ENCODE assay signal across 14 mouse cellular contexts in the genomic region with DNA sequence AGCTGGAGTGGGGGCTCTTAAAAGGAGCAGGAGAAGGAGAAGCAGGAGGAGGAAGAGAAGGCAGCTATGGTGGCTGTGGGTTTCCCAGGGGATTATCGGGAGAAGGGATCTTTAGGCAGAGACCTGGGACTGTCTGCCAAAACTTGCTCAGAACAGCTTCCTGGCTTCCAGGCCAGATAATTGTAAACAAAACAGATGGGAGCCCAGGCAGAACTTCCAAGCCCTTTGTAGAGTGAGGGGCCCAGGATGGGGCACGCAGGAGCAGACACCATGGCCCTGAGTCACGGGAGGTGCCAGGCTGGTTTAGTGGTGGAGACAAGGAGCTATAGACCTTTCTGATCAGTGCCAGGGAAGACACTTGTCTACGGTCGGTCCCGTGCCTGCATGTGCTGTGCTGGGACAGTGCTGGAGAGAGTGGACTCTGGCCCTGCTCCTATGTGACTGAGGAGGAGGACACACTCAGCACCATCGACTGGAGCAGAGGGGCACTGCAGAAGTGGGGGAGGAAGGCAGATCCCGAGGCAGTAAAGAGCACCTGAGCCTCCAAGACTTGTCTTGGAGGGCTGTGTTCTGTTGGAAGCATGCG. TPM values are rescaled to one million over a fixed set of nuclear protein-coding genes. Genes with fewer than 3 reads are reported as not detected.
DNase-seq lines count a peak whose midpoint lies in the region; ATAC-seq lines count a peak whose summit lies in the region.
"Had no signal": no experiment of that assay in that cellular context is flagged by ENCODE, and none has a peak within 500 bp of the region (broad histone marks: within the 10 kb centered on the region; RNA-seq: fewer than 3 reads in every experiment).

No protein-coding gene starts in this region.

- H3K4me2 ChIP-seq in forebrain, embryonic 14.5 days (ENCODE audit: low read length), result no peak overlapping the region
- no peak overlapping the region for H3K4me2 ChIP-seq in forebrain, embryonic 11.5 days (ENCODE audit: low read depth, low read length, severe bottlenecking)
- no peak overlapping the region for H3K4me2 ChIP-seq in liver, embryonic 16.5 days (ENCODE audit: low read depth, low read length)
- no peak overlapping the region for H3K4me2 ChIP-seq in liver, embryonic 11.5 days
- H3K4me2 ChIP-seq in stomach, embryonic 15.5 days, result no peak overlapping the region

- 0 out of 2 replicates have a peak overlapping the region, but pooled peaks have one; percentile 9 for H3K27ac ChIP-seq in forebrain, embryonic 14.5 days (ENCODE audit: low read depth, low read length)
- no peak overlapping the region for H3K27ac ChIP-seq in forebrain, embryonic 11.5 days (ENCODE audit: low read depth, low read length)
- H3K27ac ChIP-seq in liver, embryonic 16.5 days (ENCODE audit: low read length), result no peak overlapping the region
- no peak overlapping the region for H3K27ac ChIP-seq in liver, embryonic 11.5 days (ENCODE audit: low read depth, low read length)
- H3K27ac ChIP-seq in limb, embryonic 10.5 days, result peak overlapping the region; percentile 31; the same call in 1 of the 2 replicates
- H3K27ac ChIP-seq in stomach, embryonic 15.5 days, result no peak overlapping the region
- H3K27ac ChIP-seq: gastrocnemius, adult 2 months had no signal

- DNase-seq in forebrain, embryonic 14.5 days (ENCODE audit: low spot score), result no peak
- DNase-seq in forebrain, embryonic 11.5 days (ENCODE audit: low spot score), result no peak
- DNase-seq in liver, embryonic 11.5 days (ENCODE audit: low spot score), result no peak
- DNase-seq in limb, embryonic 10.5 days (ENCODE audit: low spot score), result no peak
- no peak for DNase-seq in right cerebral cortex, postnatal 4 days
- DNase-seq in yolk sac, embryonic 10.5 days (ENCODE audit: low spot score), result no peak
- DNase-seq: cerebellum, adult 18-20 months; gastrocnemius, adult 2 months; kidney, postnatal 36 days had no signal

- ATAC-seq in forebrain, embryonic 14.5 days, result 0 out of 2 replicates have a peak, but pooled peaks have one; percentile 15
- ATAC-seq in forebrain, embryonic 11.5 days (replicated peaks; ENCODE audit: low FRiP score), result no peak
- peak; percentile 47; the same call in 1 of the 2 replicates for ATAC-seq in liver, embryonic 16.5 days (ENCODE audit: low read depth)
- ATAC-seq in liver, embryonic 11.5 days (replicated peaks; ENCODE audit: low FRiP score), result no peak
- peak; percentile 49; the same call in 1 of the 2 replicates for ATAC-seq in stomach, embryonic 15.5 days (ENCODE audit: insufficient read depth, low FRiP score, low read depth)

- H3K9ac ChIP-seq in forebrain, embryonic 14.5 days (ENCODE audit: low read length), result no peak overlapping the region
- no peak overlapping the region for H3K9ac ChIP-seq in forebrain, embryonic 11.5 days (ENCODE audit: low read length)
- no peak overlapping the region for H3K9ac ChIP-seq in liver, embryonic 16.5 days (ENCODE audit: low read depth, low read length)
- H3K9ac ChIP-seq in liver, embryonic 11.5 days (ENCODE audit: low read depth, low read length), result no peak overlapping the region
- no peak overlapping the region for H3K9ac ChIP-seq in stomach, embryonic 15.5 days

- H3K4me3 ChIP-seq in forebrain, embryonic 14.5 days (ENCODE audit: low read depth, low read length), result no peak overlapping the region
- H3K4me3 ChIP-seq in forebrain, embryonic 11.5 days (ENCODE audit: low read depth, low read length), result no peak overlapping the region
- no peak overlapping the region for H3K4me3 ChIP-seq in liver, embryonic 16.5 days (ENCODE audit: low read depth, low read length)
- H3K4me3 ChIP-seq in liver, embryonic 11.5 days (ENCODE audit: low read depth, low read length), result no peak overlapping the region
- H3K4me3 ChIP-seq in limb, embryonic 10.5 days, result no peak overlapping the region
- no peak overlapping the region for H3K4me3 ChIP-seq in stomach, embryonic 15.5 days (replicated peaks)
- H3K4me3 ChIP-seq: gastrocnemius, adult 2 months had no signal

- no peaks in the 10 kb centered on the region for H3K27me3 ChIP-seq in forebrain, embryonic 14.5 days (replicated peaks; ENCODE audit: control insufficient read depth, insufficient read depth, low read length)
- H3K27me3 ChIP-seq in forebrain, embryonic 11.5 days (ENCODE audit: control insufficient read depth, insufficient read depth, low read length), result no peaks in the 10 kb centered on the region
- no peaks in the 10 kb centered on the region for H3K27me3 ChIP-seq in liver, embryonic 16.5 days (ENCODE audit: control insufficient read depth, insufficient read depth, low read depth, low read length)
- no peaks in the 10 kb centered on the region for H3K27me3 ChIP-seq in liver, embryonic 11.5 days (replicated peaks; ENCODE audit: control insufficient read depth, insufficient read depth, low read length)
- H3K27me3 ChIP-seq in limb, embryonic 10.5 days (ENCODE audit: low read depth, poor library complexity, severe bottlenecking), result no peaks in the 10 kb centered on the region
- H3K27me3 ChIP-seq in stomach, embryonic 15.5 days (replicated peaks), result no peaks in the 10 kb centered on the region

- no peaks in the 10 kb centered on the region for H3K36me3 ChIP-seq in forebrain, embryonic 14.5 days (ENCODE audit: control insufficient read depth, insufficient read depth, low read length)
- no peaks in the 10 kb centered on the region for H3K36me3 ChIP-seq in forebrain, embryonic 11.5 days (ENCODE audit: control insufficient read depth, insufficient read depth, low read length)
- no peaks in the 10 kb centered on the region for H3K36me3 ChIP-seq in liver, embryonic 16.5 days (ENCODE audit: control insufficient read depth, insufficient read depth)
- H3K36me3 ChIP-seq in liver, embryonic 11.5 days (ENCODE audit: control insufficient read depth, insufficient read depth, low read length), result no peaks in the 10 kb centered on the region
- H3K36me3 ChIP-seq in limb, embryonic 10.5 days, result no peaks in the 10 kb centered on the region
- H3K36me3 ChIP-seq in stomach, embryonic 15.5 days, result no peaks in the 10 kb centered on the region
- H3K36me3 ChIP-seq: G1E had no signal

- no peaks in the 10 kb centered on the region for H3K9me3 ChIP-seq in forebrain, embryonic 14.5 days (replicated peaks; ENCODE audit: control insufficient read depth, low read length)
- H3K9me3 ChIP-seq in forebrain, embryonic 11.5 days (ENCODE audit: control insufficient read depth, low read length), result no peaks in the 10 kb centered on the region
- no peaks in the 10 kb centered on the region for H3K9me3 ChIP-seq in liver, embryonic 16.5 days (replicated peaks; ENCODE audit: control insufficient read depth, low read length)
- H3K9me3 ChIP-seq in liver, embryonic 11.5 days (ENCODE audit: control insufficient read depth, low read length), result no peaks in the 10 kb centered on the region
- no peaks in the 10 kb centered on the region for H3K9me3 ChIP-seq in limb, embryonic 10.5 days (replicated peaks)
- H3K9me3 ChIP-seq in stomach, embryonic 15.5 days, result no peaks in the 10 kb centered on the region

- peaks cover 9% of the 10 kb centered on the region; the same call in 1 of the 2 replicates for H3K4me1 ChIP-seq in forebrain, embryonic 14.5 days (ENCODE audit: control insufficient read depth, insufficient read depth, low read length)
- H3K4me1 ChIP-seq in forebrain, embryonic 11.5 days (replicated peaks; ENCODE audit: control insufficient read depth, insufficient read depth, low read length), result no peaks in the 10 kb centered on the region
- H3K4me1 ChIP-seq in liver, embryonic 16.5 days (ENCODE audit: control insufficient read depth, low read depth, low read length), result no peaks in the 10 kb centered on the region; the same call in 1 of the 2 replicates
- peaks cover 4% of the 10 kb centered on the region; the same call in 1 of the 2 replicates for H3K4me1 ChIP-seq in liver, embryonic 11.5 days (replicated peaks; ENCODE audit: control insufficient read depth, insufficient read depth, low read length)
- H3K4me1 ChIP-seq in limb, embryonic 10.5 days, result peaks cover 21% of the 10 kb centered on the region
- peaks cover 6% of the 10 kb centered on the region; the same call in 1 of the 2 replicates for H3K4me1 ChIP-seq in stomach, embryonic 15.5 days

- 61% methylated on average over 9 of the region's 9 CpGs for whole genome bisulfite sequencing in forebrain, embryonic 14.5 days
- WGBS in forebrain, embryonic 11.5 days, result 73% methylated on average over 9 of the region's 9 CpGs
- 43% methylated on average over 9 of the region's 9 CpGs for WGBS in liver, embryonic 16.5 days (ENCODE audit: insufficient replicate concordance)
- WGBS in liver, embryonic 11.5 days, result 46% methylated on average over 9 of the region's 9 CpGs
- 54% methylated on average over 9 of the region's 9 CpGs for WGBS in limb, embryonic 10.5 days
- 44% methylated on average over 9 of the region's 9 CpGs for WGBS in stomach, embryonic 15.5 days

RNA-seq across cellular contexts. Expression of gene Edn2, which starts 43.4 kb away (rescaled TPM):
- 0.20 and 0.30 TPM in 2 replicates for polyA plus RNA-seq in forebrain, embryonic 14.5 days (2014; fragmentation: Nextera tagmentation; extraction: Ambion mirVana)
- polyA plus RNA-seq in forebrain, embryonic 11.5 days (2014; fragmentation: Nextera tagmentation; extraction: Ambion mirVana), result not detected in 2 replicates
- 0.07 TPM in 1 of 2 replicates, not detected in the other for polyA plus RNA-seq in liver, embryonic 16.5 days (2015; fragmentation: Nextera tagmentation; extraction: Ambion mirVana)
- 0.25 and 0.59 TPM in 2 replicates for polyA plus RNA-seq in liver, embryonic 11.5 days (2014; fragmentation: Nextera tagmentation; extraction: Ambion mirVana)
- not detected in 2 replicates for polyA plus RNA-seq in limb, embryonic 10.5 days (2016; fragmentation: Nextera tagmentation; extraction: Ambion mirVana)
- polyA plus RNA-seq in stomach, embryonic 15.5 days (2015; fragmentation: Nextera tagmentation; extraction: Ambion mirVana), result 3.7 and 3.8 TPM in 2 replicates
- polyA plus RNA-seq: C2C12; G1E; liver, adult 2 months had no signal

Comparison
In these comparisons a context has a peak if more than half of its experiments do, and no peak if none do; other contexts are left out.
1. ATAC-seq: peak in forebrain, embryonic 14.5 days (single experiment), liver, embryonic 16.5 days (single experiment) and stomach, embryonic 15.5 days (single experiment); none in forebrain, embryonic 11.5 days (single experiment) and liver, embryonic 11.5 days (single experiment).
2. H3K27ac ChIP-seq: peak in forebrain, embryonic 14.5 days (single experiment) and limb, embryonic 10.5 days (single experiment); none in forebrain, embryonic 11.5 days (single experiment), liver, embryonic 16.5 days (single experiment), liver, embryonic 11.5 days (single experiment) and stomach, embryonic 15.5 days (single experiment).